Mouse (Mus musculus): Measurements from ENCODE around the gene Osbpl6.
"Not testable (repeated sequence)": the region's sequence is repeated elsewhere in the genome, so short reads cannot be mapped to it uniquely, and the experiment has no call there.

The Osbpl6 gene

DNA sequence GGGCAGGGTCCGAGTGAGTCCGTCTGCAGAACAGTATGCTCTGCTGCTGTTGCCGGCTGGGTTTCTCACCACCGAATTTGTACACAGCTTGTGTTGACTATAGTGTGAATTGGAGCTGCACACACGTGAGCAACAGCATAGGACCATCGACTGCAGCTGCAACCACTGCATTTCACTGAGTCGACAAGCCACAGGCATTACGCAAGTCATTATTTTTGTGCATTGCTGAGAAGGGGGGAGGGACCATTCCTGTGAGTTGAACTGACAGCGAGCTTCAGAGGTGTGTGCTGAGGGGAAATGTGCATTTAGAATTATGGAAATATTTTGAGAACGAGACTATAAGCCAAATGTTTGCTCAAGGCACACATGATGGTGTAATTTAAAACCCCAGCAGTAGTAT is 165.2 kb downstream of the Osbpl6 start:
- no peak for DNase-seq

DNA sequence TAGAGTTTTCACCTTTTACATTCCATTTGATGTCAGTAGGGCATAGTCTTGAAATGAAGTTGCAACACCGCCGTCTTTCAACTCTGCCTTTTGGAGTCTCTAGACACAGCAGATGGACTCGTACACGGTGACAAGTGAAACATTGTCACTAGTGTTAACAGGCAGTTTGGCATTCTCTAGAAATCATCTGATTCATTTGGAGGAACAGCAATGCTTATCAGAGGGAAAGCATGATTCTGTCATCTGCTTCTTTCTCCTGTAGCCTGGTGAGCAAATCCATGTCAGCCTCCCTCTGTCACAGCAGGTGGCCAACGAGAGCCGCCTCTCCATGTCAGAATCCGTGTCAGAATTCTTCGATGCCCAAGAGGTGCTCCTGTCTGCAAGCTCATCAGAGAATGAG is 172.6 kb downstream of the Osbpl6 start:
- DNase-seq, result no peak

DNA sequence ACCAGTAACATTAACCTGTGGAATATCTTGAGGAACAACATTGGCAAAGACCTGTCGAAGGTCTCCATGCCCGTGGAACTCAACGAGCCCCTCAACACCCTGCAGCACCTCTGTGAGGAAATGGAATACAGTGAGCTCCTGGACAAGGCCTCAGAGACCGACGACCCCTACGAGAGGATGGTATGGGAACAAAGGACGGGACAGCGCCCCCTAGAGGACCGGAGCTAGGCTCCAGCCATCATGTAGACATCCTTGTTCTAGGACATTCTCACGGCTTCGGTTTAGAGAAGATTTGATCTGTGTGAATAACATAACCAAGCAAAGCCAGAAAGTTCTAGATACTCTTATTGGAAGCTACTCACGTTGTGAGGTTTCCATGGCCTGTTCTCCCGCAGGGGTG is 178.8 kb downstream of the Osbpl6 start:
- DNase-seq, result no peak

DNA sequence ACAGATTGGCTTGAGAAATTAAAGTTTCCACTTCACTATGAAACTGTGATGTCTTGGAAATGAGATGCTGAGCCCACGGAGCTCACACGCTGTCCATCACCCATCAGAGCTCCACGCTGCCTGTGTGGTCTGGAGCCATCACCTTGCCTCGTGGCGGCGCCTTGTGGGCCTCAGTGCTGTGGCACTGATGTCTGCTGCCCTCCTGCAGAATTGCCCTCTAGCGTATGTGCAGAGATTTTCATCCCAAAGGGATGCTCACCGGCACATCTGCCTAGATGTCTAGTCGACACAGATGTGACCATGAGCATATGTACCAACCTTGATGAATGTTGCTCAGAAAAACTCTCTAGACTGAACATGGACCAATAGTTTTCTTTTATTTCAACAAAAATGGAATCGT is 180.6 kb downstream of the Osbpl6 start:
- DNase-seq, result no peak

DNA sequence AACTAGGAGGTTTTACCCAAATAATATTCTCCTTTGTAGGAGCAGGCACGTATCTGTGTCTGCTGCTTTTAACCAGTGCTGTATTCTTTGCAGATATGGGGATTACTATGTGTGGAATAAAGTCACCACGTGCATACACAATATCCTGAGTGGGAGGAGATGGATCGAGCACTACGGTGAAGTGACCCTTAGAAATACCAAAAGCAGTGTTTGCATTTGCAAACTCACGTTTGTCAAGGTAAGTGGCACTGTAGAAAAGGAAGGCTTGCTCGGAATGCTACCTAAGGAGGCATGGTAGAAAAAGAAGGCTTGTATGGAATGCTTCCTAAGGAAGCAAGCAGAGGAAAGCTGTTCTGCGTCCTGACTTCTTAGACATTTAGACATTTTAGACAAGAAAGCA is 183.9 kb downstream of the Osbpl6 start:
- peak; percentile 33 to 58 for DNase-seq

DNA sequence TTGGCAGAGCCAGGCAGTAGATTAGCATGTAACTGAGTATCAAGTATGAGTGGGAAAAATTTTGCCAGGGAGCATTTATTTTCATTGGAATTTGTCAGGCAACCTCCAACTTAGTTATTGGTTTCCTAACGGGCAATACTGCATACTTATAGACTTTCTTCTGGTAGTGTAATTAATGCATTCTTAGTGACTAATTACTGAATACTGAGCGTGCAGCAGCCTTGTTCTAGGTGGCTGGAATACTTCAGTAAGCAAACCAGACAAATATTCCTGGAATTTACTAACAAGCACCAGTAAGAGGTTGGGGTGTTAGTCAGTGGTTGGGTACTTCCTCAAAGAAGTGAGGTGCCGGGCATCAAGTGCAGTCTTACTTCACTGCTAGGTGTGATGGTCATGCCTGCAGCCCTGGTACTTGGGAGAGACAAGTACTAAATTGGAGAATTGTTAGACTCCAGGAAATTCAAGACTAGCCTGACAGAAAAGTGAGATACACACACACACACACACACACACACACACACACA is 186.2 kb downstream of the Osbpl6 start:
- DNase-seq, result peak; percentile 55 to 69

DNA sequence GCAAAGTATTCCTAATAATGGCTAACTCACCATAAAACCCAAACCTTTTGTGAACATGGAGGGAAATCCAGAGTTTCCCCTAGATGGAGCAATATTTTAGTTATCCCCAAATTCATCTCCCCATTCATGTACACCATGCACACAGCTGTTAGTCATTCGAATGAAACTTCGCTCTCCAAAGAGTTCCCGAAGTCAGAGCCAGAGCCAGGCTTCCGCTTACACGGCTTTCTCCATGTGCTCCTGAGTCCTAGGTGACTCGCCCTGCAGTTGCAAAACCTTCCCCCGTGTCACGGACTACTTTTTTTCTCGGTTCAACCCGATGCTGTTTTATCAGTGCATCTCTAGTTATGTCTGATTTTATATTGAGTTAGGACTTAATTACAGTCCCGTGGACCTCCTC is 191.2 kb downstream of the Osbpl6 start:
- no peak for DNase-seq

DNA sequence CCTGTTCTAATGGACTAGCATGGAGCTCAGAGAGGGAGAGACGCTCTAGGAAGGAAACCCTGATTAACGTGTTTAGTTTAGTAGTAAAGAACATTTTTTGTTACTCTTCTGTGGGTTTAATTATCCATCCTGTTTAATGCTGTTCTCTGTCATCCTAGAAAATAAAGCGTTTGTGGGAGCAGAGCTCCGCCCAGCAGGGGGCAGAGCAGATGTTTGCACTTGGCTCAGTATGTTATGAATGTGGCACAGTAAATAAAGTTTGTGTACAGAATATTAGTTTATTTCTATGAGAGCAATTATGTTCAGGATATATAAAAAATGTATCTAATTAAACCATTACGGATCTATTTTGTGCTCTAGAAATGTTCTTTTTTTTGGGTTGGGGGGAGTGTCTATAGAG is 192.9 kb downstream of the Osbpl6 start:
- DNase-seq, result peak in 1 of 2 experiments; percentile 15

DNA sequence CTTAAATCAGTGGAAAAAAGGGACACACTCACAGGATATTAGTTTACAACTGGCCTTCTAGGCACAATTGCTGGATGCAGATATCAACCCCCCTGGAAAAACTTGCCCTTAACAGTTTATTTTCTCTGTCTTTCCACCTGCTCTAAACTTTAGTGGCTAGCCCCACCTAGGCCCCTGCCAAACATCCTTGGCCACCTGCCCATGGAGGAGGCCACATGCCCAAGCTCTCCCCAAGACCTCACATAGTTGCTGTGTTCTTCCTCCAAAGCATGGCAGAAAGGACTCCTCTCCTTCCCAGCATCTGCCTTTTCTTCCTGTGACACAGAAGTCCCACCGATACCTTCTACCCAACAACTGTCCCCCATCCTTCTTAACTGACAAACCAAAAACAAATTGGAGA is 195.9 kb downstream of the Osbpl6 start:
- no peak for DNase-seq

DNA sequence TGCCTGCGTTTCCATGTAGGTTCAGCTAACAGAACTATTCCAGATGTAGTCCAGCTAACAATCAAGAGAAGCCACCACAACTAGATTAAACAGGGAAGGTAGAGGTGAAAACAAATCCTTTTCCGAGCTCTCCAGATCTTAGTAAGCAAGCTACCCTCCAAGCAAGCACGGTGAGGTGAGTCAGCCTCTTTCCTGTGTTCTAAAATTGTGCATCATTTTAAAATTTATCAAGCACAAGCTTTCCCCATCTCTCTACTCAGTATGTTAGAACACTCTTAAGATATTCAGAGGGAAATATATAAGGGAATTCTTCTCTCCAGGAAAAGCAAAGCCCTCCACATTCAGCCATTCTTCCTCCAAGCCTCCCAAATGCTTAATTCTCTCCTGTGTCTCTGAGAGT is 200.4 kb downstream of the Osbpl6 start:
- DNase-seq, result no peak

DNA sequence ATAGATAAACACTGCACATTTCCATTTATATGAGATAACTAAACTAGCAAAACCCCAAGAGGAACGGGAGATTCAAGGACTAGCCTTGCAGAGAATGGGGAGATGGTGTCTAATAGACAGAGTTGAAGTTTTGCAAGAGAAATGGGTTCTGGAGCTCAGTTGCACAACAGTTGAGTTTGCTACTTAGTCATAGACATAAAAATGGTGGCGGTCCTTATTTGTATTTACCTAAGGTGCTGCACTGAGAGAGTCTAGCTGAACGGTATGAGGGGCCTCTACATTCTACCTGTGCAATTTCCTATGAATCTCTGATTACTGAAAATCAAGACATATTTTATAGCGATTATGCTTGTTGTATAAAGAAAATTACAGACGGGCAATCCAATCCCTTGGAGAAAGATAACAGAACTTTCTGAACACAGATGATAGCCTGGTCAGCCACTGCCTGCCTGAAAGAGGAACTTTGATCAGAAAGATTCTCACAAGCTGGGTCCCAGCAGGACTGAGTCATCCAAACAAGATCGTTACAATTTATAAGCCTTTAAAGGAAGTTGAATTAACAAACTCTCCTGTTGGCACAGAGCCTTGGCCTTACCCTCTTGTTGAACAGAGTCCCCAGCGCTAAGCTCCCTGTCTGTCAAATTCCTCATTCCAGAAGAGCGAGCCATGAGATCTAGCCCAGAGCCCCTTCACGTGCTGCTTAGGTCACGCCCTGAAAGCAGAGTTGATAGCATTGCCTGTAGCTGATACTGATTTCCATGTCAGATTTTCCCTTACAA is 204.2 kb downstream of the Osbpl6 start:
- DNase-seq, result peak in 1 of 2 experiments; percentile 13

DNA sequence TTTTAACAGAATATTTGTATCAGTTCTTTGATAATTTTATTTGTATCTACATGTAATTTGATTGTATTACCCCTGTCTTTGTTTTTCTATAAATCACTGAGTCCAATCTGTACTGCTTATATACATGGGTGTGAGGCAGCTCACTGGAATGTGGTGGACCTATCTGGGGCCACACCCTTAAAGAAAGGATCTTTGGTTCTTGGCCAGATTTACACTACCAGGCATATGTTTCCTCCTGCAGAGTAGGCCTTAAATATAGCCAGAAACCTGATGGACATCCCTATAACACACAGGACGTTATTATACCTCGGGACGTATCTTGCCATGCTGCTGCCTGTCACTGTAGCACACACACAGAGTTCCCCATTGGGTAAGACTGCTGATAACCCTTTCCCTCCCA is 205.7 kb downstream of the Osbpl6 start:
- no peak for DNase-seq

DNA sequence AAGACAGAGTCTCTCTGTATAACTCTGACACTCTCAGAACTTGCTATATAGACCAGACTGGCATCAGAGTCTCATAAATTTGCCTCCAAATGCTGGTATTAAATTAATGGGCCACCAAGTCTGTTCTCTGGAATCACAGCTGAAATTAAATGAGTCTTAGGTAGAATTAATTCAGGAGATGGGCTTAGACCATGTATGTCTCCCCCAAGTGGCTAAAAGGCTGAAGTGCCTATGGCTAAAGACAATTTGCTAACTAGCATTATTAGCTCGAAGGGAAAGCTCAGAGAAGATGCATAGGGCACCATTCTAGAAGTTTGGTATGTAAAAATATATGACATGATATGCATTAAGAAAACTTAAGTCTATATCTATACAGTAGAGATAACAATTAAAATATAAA is 211.8 kb downstream of the Osbpl6 start:
- DNase-seq, result peak in 1 of 2 experiments; percentile 18

DNA sequence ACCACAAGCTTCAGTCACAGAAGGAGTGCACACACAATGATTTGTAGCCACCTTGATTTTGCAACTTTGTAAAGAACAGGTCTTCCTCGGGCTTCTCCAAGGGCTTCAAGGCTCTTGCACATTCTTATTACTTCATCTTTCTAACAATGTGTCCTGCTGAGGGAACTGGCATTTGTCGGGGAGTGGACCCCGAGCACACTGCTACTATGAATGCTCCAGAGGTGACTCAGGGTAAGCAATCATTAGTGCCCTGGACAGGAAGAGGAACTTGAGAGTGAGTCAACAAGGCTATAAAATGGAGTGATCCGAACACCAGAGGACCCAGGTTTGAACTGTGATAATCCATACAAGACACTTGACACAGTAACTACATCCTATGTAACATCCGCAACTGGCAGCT is 213.9 kb downstream of the Osbpl6 start:
- no peak for DNase-seq

DNA sequence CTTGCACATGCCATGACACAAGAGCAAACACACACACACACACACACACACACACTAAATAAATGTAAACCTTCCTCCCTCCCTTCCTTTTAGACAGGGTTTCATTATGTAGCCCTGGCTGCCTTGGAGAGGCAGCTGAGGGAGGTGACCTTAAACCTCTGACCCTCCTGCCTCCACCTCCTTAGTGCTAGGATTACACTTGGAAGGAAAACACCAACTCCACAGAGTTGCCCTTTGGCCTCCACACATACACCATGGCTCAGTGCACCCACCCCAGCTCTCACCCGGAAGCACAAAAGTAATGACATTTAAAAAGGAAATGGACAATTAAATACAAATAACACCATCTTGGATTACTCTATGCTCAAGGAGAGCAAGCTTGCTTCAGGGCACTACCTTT is 215.4 kb downstream of the Osbpl6 start:
- no peak for DNase-seq

DNA sequence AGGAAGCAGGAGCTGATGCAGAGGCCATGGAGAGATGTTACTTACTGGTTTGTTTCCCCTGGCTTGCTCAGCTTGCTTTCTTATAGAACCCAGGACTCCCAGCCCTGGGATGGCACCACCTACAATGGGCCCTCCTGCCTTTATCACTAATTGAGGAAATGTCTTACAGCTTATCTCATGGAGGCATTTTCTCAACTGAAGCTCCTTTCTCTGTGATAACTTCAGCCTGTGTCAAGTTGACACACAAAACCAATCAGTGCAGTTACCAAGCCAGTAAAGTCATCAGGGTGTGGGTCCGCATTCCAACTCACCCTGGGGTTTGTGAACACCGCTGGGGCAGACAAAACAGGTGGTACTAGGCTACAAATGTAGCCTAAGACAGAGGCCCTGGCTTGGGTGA is 216.0 kb downstream of the Osbpl6 start:
- DNase-seq, result not testable (repeated sequence)

DNA sequence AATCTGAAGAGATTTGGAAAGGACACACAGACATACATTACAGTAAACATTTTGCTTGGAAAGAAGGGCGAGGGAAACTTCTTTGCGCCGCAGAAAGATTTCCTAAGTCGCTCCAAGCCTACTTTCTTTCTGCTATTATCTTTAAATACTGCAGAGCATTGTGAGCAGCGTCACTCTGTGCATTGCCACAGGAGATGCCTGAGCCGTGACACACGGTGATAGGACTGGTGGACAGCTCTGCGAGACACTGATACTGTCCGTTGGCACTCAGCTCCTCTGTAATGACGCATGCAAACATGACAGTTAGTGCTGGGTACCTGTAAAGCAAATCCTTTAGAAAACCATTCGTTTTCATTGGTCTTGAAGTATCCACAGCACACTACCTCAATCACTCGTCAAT is 224.0 kb downstream of the Osbpl6 start:
- DNase-seq, result no peak

DNA sequence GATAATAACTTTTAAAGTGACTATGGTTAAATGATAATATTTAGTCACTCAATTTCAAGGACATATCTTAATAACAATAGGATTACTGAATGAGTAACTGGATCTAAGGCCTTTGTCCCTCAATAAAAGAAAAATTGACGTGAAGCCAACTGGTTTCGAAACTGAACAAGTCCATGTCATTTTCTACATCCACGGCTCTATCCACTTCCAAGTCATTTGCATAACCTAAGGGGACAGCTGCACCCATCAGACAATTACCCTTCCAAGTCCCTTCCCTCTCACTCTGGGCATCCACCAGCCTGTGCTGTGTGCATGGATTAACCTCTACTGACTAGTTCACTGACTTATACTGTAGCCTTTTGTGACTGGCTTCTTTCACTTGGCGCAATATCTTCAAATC is 225.3 kb downstream of the Osbpl6 start:
- DNase-seq, result no peak

DNA sequence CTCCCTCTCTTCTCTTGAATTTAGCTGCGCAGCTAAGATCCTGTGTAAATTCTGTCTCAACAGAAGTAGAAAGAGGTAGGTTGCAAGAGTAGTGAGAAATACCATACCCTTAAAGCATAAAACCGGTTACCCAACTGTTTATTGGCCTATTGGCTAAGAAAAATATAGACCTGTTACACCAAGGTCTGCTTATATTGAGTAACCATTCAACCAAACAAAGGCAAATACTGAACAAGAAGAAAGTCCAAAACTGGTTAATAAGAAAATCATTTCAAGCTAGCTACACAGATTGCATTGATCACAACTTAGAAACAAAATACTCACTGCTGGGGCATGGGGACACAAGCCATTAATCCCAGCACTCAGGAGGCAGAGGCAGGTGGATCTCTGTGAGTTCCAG is 233.3 kb downstream of the Osbpl6 start:
- DNase-seq, result no peak

DNA sequence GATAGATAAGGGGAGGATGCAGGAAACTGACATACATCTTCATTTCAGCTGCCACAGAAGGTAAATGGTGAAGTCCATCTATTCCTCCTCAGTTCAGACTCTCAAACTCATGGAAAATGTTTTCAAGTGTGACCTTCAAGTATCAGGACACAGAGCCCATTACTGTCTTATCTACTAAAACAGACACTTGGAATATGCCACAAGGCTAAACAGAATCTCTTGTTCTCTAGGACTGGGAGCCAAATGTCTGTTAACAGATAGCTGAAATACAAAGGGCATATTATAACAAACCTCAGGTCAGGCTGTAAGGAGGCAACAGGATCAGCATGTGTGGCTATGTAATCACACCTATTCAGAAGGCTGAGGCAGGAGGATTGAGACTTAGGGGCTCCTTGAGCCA is 237.5 kb downstream of the Osbpl6 start:
- no peak for DNase-seq

DNA sequence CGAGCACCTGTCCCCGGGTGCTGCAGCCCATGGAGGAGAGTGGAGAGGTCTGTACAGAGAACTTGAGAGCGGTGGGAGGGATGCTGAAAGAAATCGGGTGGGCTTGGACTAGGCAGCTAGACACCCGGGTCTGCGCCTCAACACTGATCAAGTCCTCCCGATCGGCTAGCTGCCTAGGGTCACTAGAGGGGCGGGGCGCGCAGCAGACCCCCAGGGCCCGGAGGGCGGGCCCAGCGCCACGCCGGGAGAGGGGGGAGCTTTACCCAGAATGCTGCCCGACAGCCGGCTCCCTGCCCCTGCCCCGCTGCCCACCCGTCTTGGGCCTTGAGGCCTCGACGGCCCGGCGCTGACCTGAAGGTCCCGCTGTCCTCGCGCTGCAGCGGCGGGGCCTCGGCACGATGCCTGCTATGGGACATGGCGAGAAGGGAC is 241.1 kb downstream of the Osbpl6 start:
- DNase-seq, result no peak

DNA sequence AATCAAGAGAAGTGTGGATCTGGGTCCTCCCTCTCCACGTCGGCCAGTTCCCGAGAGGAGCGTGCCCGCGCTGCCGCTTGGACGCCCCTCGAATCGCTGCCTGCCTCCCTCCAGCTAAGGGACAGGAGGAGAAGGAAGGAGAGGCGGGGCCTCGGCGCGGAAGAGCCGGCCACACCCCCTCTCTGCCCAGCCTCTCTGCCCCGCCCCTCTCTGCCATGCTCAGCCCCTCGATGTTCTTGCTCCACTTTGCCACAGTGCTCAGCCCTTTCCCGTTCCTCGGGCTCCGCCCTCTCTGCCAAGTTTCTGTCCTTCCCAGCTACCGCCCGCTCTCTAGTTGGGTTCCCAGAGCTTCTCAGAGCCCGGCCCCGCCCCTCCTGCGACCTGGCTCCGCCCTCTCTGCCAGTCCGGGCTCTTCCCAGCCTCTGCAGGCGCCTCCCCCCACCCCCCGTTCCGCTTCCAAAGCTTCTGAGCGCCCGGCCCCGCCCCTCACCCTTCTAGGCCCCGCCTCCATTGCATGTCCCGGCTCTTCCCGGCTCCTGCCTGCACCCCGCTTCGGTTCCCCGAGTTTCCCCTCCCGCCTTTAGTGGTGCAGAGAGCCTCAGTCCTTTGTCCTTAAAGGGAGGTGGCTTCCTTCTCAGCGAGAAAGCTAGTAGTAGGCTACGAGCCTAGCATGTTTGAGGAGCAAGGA is 241.7 kb downstream of the Osbpl6 start, which contains the start of the genes Prkra and Pjvk:
Gene Prkra, minus strand, starts transcription at position 133 of the 688 bp plus-strand sequence.
Gene Pjvk, plus strand, starts transcription at position 594 of the 688 bp plus-strand sequence.
- DNase-seq, result peak; percentile 99 to 100

DNA sequence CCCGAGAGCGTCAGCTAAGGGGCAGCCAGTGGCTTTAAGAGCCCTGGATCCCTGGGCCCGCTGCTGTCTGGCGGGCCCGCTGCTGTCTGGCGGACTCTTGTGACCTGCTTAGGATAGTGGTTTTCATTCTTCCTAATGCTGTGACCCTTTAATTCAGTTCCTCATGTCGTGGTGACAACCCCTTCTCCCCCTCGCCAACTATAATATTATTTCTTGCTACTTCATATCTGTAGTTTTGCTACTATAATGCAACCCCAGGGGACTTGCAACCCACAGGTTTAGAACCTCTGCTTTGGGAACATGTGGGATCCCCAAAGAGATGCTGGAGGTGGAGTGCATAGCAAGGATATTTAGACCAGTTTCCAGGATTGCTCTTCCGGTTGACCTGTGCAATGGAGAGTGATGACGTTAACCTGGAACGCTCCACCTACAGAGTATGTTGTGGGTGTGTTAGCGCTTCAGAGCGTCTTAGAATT is 242.4 kb downstream of the Osbpl6 start:
- DNase-seq, result peak; percentile 21 to 51
